Mouse (Mus musculus) ovary, postnatal 36 days (tissue): ENCODE data around the gene Ankrd6.

Experiments used
- DNase-seq: peaks from one replicate; pipeline ENCODE4 v3.0.0; 2022; ENCODE audit warnings: low spot score, mixed read lengths

Gene Ankrd6

DNA sequence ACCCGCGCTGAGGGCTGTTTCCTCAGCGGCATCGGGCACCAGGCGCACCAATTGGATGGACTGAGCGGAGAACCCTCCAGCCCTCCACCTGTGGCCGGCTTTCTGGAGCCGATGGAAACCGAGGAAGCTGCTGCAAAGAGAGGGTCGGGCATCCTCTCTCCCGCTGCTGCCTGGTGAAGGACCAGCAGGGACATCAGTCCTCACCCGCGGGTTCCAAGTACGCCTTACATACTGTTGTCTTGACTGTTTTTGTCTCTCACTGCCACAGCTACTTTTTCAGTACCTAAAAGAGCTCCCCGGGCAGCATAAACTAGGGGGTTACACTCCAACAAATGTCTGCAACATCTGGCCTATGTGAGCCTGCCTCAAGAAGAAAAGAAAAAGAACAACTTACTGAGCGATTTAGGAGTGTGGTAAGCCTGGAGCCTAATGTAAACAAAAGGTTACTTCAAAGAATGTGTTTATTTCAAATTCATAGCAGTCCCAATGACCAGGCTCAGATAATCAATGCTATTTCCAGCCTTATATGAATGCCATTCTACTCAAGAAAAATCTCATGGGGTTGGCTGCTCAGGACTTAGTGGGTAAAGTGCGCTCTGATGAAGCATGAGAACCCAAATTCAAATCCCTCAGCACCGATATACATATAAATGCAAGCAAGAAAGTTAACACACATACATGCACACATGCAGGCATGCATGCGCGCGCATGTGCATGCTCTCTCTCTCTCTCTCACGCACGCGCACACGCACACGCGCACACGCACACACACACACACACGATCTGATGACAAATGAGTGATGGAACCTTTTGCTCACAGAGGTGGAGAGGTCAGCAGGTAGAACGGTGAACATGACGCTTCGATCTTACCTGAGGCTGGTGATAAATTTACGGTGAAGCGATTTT, 647 bp upstream of the Ankrd6 start:
- no peak for DNase-seq

DNA sequence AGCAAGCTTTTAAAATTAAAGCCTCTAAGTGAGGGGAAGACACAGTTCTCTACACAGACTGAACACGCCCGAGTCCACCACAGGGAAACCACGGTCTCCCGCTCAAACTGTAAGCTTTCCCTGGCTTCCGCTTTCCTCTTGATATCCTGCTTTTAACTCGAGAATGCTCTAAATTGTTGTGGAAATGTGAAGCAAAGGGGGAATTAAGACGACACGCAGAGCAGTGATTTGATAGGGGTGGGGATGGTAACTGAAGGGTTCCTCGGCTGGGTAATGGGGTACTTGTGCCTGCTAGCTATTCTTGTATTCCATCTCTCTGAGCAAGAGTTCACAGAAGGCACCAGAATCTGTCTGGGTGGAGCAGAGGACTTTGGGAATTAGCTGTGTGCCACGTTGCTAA, 1.9 kb downstream of the Ankrd6 start:
- no peak for DNase-seq

DNA sequence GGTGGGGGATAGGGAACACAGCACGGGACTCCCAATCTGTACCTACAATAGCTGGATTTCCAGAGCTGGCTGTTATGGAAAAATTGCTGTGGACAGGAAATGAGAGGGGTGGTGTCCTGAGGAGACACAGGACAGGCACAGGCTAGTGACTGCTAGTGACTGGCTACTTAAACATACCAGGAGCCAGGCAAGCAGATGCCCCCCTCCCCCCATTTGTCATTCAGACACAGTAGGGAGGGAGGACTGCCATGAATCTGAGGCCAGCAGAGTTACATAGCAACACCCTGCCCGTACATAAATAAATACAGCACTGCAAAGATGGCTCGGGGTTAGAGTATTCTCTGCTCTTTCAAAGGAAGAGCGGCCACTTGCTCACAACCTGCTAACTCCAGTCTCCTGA, 3.0 kb downstream of the Ankrd6 start:
- DNase-seq, result no peak

DNA sequence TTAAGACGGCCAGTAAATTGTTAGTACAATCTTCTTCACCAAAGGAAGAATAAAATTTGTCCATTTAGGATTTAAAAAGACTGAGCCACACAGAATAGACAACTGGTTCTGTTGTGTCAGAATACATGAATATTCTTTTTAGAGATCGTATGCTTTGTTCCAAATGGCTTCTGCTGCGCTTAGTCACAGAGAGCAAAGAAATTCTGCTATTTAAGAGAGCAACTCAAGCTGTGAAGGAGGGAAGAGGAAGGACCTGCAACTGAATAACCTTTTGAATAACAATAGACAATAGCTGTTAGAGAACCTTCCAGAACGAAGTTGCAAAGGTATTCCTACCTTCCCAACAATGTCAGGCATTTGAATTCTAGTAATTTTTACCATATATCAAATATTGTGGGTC, 9.7 kb downstream of the Ankrd6 start:
- no peak for DNase-seq

DNA sequence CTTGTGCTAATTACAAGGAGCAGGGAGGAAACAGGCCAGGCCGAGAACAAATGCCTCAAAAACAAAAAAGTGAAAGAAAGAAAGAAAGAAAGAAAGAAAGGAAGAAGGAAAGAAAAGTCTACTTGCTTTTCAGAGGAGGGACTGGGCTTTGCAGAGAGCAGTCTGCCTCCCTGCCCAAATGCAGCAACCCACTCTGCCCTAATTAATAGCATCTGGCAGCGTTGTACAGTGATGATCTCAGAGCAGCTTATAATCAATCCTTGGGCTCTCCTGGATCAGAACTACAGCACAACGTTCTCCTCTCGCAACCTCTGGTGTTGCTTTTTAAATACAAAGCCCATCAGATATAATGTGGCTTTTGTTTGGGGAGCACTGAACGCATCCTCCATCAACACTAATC, 10.7 kb downstream of the Ankrd6 start:
- no peak for DNase-seq

DNA sequence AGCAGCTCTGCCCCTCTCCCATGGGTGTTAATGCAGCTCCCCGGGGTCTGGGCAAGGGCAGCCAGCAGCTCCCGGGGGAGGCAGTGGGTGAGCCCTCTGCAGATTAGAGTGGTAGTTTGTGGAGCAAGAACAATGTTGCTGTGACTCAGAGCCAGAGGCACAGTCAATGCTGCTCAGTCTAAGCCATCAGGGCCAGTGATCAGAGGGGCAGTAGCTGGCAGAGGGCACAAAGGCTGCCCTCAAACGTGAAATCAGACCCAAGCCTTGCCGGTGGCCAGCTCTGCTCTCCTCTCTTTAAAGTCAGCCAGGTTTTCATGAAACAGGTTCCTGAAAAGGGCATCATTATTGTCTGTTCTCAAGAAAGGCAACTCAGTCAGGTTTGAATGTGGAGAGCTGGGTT, 11.1 kb downstream of the Ankrd6 start:
- no peak for DNase-seq

DNA sequence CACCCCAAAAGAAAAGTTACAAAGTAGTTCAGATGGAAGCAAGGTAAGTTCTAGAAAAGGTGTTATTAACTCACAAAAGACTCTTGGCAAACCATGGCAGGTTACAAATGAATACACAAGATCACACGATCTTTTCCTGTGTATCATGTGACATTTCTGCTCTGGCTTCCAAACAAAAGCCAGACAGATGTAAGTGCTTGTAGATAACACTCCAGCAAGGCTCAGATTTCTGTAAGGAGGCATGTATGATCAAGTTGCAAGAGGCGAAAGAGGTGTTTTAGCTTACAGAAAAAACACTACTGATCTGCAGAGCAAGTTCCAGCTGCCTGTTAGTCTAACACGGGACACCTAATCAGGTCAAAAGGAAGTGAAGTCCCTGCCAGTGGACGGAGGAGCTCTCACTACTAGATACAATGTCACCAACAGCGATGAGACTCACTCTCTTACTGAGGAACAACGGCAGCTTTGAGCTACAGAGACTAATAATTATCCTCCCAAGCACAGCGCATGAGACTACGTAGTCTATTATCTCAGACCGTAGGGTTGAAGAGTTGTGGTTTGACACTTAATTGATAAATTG, 13.8 kb downstream of the Ankrd6 start:
- DNase-seq, result no peak

DNA sequence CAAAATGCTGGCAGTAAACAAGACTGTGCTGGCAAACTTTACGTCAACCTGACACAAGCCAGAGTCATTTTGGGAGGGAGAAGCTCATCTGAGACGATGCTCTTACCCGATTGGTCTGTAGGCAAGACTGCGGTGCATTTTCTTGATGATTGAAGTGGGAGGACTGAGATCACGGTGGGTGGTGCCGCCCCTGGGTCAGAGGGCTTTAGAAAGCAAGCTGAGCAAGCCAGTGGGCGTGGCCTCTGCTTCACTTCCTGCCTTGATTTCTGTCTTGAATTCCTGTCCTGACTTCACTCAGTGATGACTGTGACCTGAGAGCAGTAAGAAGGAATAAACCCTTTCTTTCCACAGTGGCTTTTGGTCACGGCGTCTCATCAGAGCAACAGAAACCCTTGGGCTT, 18.6 kb downstream of the Ankrd6 start:
- DNase-seq, result no peak

DNA sequence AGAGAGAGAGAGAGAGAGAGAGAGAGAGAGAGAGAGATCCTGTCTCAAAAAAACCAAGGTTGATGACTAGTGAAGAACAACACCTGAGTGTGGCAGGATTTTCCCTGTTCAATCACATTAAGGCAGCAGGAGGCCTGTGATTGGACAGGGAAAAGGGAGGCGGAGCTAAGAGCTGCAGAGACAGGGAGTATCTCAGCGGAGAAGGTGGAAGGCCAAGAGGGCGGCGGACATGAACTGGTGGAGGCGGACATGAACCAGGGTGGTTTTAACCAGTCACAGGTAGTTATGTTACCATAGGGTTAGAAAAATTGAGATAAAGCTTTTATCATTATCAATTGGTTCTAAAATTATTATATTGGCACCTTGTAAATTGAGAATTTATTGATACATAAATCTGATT, 20.9 kb downstream of the Ankrd6 start:
- no peak for DNase-seq

DNA sequence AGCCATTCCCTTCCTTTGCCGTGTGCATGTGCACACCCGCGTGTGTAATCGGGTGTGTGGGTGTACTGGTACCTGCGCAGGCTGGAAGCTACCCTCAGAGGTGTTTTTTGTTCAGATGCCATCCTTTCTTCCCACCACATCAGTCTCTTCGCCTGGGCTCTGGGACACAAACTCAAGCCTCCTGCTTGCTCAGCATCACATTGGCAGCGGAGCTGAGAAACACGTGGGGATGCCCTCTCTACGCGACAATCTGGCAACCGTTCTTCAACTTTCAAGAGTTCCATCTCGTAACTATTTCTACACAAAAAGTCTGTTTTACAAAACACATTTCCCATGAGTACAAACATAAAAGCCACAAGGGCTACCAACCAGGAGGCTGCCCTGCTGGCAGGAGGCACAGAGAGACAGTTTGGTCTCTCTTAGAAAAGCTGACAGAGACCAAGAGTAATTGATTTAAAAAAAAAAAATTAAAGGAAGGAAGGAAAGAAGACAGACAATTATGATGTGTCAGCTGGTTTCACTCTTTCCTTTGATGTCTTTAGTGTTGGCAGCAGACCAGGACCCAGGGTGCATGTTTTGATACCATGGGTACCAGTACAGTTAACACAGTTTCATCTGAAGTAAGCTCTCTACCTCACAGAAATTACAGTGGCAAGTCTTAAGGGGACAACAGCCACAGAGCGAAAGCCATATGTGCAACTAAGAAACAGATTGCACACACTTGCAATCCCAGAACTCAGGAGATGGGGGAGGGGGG, 21.8 kb downstream of the Ankrd6 start:
- no peak for DNase-seq

DNA sequence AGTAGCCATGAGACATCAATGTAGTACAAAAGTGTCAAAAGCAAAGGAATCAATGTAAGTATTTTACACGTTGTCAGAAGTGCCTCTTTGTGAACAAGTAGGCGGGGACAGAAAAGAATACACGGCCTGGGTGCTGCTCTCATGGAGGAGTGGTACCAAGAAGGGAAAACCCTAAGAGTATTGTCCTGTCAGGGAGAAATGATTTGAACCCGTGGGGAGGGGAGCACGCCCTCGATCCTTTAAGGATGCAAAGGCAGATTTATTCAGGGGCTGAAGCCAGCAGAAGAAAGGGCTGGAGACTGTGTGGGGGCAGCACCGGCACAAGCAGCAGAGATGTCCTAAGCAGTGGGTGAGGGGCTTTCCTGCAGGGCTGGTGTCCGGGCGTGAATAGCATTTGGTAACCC, 26.7 kb downstream of the Ankrd6 start:
- DNase-seq, result no peak

DNA sequence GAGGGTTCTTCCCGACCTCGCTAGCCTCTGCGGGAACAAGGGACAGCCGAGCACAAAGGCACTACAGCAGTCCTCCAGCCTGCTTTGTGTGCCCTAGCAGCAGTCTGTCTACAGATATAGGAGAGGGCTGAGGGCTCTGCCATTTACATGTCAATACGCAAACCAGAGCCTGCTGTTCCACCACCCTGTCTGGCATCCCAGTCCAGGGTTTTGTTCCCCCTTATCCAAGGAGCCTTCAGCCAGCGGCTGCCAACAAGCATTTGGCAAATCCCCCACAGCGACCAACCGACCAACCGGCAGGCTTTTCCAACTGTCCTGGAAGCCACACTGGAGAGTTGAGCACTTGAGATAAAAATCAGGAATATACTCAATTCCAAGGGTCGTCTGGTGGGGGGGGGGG, 27.2 kb downstream of the Ankrd6 start:
- DNase-seq, result peak; percentile 13

DNA sequence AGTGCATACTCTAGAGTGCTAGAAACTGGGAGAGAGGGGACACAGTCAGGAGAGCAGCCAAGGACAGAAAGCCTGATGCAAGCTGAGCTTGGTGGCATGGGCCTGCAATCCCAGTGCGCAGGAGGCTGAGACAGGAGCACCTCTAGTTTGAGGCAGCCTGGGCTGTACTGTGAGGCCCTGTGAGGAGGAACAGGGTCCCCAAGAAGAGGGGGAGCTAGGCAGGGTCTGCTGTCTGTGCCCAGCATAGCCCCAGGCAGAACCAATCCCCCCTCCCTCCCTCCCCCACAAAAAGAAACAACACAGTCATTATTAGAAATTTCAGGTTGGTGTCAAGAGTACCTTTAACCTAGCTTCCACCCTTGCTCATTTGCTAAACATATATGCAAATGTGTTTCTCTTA, 27.8 kb downstream of the Ankrd6 start:
- no peak for DNase-seq

DNA sequence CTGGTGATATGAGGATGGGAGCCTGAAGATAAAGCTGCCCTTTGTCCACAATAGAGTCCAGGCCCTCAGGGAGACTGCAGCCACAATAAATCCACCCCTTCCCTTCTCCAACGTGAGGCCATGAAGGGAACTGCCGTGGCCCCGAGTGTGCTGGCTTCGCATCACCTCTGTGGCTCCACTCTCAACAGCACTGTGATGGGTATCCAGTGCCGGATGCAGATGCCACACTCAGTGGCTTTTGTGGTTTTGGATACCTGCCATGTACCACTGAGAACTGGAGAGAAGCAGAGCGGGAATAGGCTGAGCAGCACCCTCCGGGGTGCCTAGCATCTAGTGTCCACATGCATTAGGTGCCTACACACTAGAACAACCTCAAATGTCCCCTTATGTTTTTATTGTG, 29.8 kb downstream of the Ankrd6 start:
- no peak for DNase-seq

DNA sequence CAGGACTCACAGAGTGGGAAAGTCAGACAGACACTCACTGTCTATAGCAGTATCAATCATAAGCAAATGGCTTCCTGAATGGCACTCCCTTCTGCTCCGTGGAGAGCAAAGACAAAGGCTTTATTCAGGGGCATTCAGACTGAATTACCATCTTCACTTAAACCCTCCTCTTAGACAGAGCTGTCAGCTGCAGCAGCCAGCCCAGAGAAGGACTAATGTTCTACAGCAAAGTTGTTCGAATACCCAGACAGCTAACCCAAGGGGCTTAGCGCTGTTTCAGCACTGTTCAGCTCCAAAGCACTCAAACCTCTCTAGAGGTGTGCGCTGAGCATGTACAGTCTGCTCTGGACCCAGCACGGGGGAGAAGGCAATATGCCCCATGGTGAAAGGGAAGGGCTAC, 32.1 kb downstream of the Ankrd6 start:
- no peak for DNase-seq

DNA sequence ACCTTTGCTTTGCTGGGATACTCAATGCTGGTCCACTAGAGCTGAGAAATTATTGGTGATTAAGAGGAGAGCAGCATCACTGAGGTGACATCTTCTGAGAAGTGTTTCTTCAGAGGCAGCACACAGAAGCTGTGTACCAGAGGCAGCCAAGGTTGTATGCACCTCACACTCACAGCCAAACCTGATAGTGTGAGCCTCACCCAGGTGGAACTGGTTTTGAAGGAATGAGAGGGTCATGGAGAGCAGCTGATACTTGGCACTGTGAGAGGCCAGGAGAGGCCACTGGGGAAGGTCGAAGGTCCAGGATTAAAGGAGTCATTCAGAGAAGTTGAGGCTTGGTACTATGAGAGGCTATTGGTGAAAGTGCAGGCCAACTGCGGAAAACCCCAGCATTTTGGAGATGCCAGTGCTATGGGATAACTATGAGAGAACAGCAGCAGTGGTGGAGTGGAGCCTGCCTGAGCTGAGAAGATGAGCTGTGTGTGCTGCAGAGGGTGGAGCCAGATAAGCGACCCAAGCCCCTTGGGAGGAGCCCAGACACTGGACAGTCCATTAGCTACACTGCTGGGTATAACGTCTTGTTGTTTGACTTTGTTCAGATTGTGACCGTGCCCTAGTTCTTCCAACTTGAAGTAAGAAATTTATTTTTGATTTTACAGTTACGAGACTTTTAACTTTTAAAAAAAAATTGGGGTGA, 33.8 kb downstream of the Ankrd6 start:
- DNase-seq, result no peak

DNA sequence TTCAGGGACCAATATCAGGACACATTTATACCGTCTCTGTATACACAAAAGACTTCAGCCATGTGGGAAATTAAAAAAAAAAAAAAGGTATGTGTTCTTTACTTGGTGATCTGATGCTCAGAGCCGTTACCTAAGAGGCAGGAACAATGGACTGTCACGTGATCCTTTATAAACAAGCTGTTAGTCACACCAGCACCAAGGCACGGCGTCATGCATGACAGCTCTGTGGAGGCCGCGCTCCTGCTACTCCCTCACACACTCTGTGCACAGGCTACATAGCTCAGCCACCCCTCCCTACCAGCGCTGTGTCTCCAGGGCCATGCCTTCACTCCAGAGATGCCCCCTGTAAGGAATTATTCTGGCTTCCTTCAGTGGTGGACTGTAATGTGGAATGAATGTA, 34.7 kb downstream of the Ankrd6 start:
- DNase-seq, result peak; percentile 15

DNA sequence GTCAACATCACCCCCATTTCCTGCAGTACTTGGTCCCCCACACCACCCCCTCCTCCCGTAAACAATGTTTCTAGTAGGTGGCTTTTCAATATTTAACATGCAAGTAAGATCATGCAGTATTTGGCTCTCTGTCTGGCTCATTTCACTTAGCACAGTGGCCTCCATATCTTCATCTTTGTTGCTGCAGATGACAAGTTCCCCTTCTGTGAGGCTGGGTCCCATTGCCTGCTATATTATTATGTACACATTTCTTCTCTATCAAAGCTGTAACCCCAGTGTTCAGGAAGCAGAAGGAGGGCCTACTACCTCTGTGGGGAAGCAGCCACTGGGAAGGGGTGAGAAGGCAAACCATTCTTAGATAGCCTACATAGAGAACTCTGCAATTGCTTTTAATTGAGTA, 40.6 kb downstream of the Ankrd6 start:
- DNase-seq, result no peak

DNA sequence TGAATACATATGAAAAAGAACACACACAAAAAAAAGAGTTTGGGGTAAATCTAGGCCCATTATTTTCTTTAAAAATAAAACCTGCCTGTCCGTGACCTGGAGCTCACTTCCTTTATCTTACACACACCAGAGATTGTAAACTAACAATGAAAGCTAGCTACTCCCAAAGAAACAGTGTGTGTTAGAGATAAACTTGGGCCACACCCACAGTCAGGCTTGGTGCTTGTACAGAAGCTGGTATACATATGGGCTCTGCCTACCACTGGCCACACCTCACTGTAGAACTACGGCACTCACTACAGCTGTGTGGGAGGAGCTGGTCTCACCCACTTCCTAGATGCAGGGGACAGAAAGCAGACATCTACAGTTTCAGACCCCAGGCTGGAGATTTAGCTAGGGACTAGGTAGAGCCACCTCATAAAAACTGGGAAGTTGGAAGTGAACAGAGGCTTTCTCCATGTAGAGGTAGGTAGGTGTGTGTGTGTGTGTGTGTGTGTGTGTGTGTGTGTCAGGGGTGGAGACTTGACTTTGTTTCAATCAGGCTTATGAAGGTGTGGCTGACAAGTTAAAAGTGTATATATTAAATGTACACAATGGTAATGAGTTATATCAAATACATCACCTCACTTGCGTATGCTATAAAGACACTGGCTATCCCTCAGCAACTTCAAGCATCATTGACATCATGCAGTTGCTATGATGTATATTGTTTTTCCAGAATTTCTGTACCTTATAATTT, 41.2 kb downstream of the Ankrd6 start:
- no peak for DNase-seq

DNA sequence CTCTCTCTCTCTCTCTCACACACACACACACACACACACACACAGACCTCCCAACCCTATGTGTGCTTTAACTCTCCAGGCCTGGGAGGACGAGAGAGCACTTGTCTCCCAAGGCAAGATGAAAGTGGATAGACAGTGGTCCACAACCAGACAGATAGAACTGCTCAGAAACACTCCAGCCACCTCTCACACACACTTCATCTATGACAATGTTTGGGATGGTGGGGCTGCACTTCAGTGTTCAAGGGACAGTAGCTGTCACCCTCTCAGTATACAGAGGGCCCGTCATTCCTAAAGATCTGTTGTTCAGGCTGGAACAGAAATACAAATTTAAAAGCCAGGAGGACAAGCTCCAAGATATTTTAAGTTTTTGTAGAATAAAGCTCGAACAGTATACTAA, 43.0 kb downstream of the Ankrd6 start:
- DNase-seq, result no peak

DNA sequence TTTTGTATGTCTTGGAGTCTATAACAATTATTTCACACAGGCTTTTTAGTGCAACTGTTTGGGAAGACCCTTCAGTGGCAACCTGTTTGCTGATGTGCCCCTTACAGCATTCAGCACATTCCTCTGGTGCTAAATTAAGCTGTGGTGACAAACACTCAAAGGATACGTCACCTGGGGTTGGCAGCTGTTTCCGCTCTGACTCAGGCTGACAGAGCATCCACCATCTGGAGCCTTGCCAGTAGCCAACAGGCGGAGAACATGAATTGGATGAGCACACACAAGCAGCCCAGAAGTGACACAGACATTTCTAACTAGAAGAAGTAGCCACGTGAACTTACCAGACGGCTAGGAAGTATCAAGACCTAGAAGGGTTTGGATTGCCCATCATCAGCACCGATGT, 44.0 kb downstream of the Ankrd6 start:
- DNase-seq, result no peak

DNA sequence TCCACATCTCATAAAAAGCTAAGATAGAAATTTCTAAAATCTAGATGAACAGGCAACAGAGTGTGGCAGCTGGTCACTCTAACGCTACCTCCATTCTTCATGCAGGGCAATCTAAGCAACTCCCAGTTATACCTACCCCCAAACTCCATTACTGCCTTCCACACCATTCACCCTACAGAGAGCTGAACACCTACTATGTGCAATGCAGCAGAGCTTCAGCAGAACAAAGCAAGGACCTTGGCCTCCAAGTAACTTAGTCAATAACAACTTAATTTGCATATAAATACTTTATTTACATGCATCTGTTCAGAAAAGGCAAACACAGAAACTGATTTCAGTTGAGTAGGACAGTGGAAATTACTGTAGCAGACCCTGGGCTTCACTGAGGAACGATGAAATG, 44.7 kb downstream of the Ankrd6 start:
- DNase-seq, result no peak
